Mouse (Mus musculus) fibroblast of lung, adult 2 months (primary cell): ENCODE results near the gene Eif4g2.
A peak's percentile ranks its signal among the peaks of the same experiment; 100 is the strongest.

ENCODE experiments used
- DNase-seq: peaks from one replicate; pipeline ENCODE4 v3.0.0-alpha.2; 2011; ENCODE audit warnings: low read depth

The Eif4g2 gene

DNA sequence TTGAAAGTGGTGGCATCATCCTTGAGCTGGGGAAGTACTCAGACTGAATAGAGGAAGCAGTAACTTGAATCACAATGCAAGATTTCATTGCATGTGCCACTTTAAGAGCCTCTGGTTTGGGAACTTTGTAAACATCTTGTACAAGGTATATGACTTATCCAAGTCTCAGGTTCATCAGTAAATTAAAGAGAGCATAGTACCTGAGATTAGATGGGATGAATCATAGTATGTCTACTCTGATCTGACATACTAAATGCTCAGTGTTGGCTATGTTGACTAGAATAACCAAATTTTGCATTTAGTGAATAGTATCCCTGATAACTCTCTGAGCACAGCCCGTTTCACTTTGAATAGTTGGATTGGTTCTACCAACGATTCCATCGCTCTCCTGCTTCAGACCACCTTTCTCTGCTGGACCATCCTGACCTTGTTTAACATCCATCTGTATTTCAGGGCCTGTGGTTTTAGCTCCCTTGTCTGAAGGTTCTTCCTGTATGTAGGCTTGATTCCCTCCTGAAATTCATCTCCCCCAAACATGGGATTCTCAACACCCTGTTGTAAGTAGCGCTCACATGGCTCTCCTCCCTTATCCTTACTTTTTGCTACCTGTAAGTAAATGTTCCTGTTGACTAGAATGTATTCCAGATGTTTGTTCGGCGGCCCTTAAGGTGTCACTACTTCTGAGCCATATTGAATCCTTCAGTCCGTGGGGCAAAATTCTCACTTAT, 13.2 kb downstream of the Eif4g2 start:
- DNase-seq = no peak

DNA sequence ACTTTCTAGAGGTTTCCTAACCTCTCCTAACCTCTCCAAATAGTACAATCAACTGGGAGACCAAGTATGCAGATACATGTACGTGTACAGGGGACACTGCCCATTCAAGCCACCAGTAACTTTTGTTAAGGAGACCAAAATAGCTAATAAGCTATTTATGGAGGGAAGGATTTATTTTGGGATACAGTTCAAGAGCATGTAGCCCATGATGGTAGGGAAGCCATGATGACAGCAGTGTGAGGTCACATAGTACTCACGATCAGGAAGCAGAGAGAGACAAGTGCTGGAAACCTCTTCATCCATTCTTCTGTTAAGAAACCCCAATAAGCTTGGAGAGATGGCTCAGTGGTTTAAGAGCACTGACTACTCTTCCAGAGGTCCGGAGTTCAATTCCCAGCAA, 14.6 kb downstream of the Eif4g2 start:
- no peak for DNase-seq

DNA sequence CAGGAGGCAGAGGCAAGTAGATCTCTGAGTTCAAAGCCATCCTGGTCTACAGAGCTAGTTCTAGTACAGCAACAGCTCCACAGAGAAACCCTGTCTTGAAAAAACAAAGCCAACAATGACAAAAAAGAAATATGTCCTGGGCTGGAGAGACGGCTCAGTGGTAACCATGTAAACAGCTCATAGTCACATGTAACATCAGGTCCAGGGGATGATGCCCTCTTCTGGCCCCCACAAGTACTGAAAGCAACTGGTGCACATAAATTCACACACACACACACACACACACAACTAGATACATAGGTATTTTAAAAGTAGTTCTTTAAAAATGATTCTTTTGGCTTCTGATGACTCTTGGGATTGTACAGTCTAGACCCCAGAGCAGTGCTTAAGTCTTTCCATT, 19.9 kb downstream of the Eif4g2 start:
- DNase-seq = no peak

DNA sequence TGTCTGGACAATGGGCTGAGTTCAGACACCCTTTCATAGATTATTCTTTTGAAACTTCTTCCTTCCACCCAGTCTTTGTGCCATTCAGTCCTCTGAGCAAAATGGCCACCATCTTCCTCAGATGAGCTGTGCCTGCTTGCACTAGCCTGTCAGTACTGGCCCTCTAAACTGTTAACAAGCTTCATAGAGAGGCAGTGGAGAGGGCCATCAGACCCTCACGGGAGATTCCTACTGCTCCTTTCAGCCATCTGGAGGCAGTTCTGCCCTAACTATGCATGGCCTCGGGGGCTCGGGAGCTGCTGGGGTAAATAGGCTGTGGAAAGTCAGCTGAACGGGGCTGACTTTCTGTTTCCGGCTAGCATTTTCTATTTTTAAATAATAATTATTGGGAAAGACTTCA, 23.3 kb downstream of the Eif4g2 start:
- DNase-seq = no peak

DNA sequence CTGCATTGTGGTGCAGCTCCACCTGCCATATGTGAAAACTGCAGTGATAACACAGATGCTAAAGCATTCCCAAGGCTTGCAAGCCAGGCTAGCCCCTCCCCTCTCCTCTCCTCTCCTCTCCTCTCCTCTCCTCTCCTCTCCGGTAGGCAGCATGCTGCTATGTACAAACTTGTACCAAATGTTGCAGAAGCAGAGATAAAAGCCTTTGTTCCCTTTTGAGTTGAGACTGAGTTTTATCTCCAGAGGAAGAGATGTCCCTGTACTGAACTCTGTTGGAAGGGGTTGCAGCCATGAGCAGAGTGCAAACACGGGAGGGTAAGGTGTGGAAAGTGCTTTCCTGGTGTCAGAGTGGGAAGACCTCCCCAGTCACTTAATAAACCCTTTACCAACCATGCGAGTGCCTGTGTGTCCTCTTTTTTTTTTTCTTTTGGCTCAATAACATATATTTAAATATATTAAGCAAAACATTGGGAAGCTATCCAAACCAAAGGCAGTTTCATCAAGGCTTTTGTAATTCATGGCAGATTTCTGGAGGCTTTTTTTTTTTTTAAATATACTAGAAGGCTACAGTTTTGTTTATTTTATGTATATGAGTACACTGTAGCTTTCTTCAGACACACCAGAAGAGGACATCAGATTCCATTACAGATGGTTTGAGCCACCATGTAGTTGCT, 26.7 kb downstream of the Eif4g2 start:
- DNase-seq = no peak

DNA sequence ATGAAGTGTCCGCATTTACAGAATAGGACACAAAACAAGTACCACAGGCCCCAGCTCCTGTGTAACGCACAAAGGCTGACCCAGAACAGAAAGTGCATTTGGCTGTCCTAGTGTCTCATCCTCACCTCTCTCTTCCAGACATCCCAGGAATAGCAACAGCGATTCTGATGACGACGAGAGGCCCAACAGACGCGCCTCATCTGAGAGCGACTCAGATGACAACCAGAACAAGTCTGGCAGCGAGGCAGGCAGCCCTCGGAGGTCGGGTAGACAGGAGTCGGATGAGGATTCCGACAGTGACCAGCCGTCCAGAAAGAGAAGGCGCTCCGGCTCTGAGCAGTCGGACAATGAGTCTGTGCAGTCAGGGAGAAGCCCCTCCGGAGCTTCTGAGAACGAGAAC, 27.6 kb downstream of the Eif4g2 start:
- DNase-seq = no peak

DNA sequence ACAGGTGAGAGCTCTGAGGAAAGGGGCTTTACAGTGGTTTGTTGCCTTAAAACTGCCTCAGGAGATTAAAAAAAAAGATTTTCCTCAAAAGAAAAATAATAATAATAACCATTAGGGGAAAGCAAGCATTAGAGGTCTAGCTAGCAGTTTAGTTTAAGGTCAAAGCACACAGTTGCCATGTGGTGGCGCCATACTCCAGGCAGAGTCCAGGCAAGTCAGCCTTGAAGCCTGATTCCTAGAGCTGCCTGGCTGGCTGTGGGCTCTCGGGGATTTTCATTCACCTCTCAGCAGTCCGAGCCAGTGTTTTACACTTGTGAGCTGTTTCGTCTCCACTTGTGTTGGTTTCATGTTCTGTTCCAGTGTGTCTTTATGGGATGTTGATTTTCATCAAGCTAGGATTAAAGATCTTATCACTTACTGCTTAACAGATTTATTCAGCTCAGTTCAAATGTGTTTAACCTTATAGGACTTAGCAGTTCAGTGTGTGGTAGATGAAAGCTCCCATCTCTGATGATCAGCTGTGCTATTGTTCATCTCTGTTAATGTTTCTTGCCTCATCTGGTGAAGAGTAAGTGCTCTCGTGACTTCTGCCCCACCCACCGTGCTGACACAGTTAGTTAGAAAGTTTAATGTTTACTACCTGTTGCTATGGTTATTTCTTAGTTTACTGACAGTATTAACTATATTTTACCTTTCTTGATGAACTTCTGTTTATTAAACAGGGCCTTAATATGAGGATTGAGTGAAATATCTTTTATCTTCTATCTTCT, 33.0 kb downstream of the Eif4g2 start:
- DNase-seq = peak; percentile 29

DNA sequence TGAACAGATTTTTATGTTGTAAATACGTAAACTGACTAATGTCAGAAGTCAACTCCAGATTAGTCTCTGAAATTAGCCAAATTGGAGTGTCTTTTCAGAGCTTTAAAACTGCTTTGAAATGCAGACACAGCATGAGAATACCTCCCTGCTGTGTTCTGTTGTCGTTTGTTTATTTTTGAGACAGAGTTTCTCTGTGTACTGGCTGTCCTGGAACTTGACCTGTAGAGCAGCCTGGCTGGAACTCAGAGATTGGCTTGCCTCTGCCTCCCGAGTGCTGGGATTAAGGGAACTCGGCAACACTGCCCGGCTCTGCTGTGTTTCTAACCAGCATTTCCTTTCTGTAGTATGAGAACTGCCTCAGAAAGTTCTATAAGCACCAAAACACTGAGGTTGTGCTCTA, 33.9 kb downstream of the Eif4g2 start:
- DNase-seq = no peak

DNA sequence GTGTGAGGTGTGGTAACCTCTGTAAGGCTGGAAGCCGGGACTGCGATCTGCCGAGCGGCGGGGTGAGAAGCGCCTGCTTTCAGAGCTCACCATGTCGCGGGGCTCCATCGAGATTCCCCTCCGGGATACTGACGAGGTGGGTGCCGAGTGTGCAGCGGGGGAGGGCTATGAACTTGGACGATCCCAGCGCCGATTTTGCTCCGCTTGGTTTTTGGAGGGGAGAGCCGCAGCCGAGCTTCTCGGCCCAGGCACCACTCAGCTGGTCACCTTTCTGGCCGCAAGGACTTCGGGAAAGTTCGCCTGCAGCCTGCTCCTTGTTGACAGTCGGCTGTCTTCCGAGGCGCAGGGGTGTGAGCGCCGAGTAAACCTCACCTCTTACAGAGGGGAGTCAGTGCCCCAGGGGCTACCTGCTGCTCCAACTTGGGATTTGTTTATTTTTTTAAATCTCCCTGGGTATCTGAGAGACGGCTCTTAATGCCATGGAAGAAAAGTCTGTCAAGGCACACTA, 53.7 kb downstream of the Eif4g2 start:
- no peak for DNase-seq

DNA sequence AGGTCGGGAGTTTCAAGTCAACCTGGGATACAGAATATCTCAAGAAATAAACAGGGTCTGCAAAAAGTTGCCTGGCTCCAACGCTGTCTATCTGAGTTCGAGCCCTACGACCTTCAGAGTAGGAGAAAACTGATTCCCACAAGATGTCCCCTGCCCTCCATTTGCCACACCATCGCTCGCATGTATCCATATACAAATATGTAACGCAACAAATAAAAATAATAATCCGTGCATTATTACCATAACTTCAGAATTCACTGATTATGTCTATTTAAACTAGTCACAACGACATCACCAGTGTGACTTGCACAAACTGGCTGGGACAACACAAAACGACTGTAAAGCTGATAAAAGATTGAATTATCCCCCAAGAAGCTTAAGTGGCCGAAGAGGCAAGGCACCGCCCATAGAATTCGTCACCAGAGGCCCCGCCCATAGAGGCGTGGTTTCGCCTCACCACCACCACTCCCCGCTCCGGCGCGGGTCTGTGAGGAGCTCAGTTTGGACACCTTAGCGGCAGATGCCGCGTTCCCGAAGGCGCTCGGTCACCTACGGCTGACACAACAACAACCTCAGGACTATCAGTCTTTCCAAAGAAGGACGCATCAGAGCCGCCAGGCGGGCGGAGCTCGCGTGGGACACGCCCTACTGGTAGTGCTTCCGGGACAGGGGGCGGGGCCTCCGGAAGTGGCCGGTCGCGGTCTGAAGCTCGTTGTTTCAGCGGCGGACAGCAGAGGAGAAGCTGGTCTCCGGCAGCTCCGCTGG, 54.4 kb downstream of the Eif4g2 start, which contains the start of gene Ctr9:
Ctr9 (plus strand) TSS at position 671 of the 765 bp plus-strand sequence.
- DNase-seq = peak; percentile 69

DNA sequence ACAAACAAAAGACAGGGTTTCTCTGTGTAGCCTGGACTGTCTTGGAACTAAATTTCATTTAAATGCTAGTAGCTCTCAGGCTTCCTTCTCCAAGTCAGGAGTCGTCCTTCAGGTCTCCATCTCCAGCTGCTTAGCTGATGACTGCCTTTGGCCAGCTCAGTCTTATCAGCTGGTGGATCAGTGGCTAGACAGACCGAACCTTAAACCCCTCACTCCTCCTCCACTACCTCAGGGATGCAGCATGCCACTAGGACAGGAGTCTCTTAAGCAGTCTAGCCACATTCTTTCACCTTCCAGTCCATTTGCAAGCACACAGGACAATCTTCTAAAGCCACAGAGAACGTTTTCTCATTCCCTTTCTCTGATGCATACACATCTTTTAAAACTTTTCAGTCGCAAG, 57.9 kb downstream of the Eif4g2 start:
- no peak for DNase-seq

DNA sequence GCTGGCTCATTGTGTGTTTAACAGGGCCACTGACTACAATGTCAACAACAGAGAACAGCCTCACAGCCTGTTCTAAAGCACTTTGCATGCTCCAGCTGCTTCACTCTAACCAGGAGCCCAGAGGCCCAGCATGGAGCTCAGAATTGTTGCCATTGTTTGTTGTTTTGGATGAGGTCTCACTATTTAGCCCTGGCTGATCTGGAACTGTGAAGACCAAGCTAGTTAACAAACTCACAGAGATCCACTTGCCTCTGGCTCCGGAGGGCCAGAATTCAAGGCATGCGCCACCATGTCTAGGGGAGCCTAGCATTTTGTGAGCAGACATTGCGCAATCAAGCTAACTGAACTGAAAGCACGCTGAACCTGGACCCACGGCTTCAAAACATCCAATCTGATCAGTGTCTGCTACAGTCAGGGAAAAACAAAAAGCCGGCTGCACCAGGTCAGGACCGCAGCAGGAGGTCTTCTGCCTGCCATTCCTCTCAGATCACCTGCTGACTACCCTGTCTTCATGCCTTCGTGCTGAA, 58.7 kb downstream of the Eif4g2 start:
- no peak for DNase-seq

DNA sequence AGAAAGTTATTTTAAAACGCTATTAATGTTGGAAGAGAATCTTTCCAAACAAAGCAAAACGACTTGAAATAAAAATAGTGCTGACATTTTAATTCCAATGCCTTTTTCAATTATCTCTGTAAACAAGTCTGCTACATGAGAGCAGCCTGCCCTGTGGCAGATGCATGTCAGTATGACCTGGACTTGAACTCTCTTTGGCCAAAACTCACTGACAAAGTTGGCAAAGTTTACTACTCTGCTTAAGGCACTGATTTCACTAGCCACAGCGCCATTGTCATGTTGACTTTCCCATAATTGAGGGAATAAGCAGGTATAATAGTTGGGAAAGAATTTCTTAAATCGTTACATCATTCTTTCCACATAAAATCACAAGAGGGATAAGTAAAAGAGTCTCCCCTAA, 62.0 kb downstream of the Eif4g2 start:
- no peak for DNase-seq
